Mouse (Mus musculus) bone marrow, adult 2 months (tissue): ENCODE data around the gene Ifitm7.

Source experiments
- CTCF ChIP-seq: fragments of 200-500 bp; IDR thresholded peaks from 2 replicates; pipeline ENCODE4 v1.5.1; 2011; ENCODE audit warnings: low read length, control low read depth; ENCODE audit not compliant: control insufficient read depth, insufficient read depth
- POLR2A ChIP-seq: fragments of 200-500 bp; IDR thresholded peaks from 2 replicates; pipeline ENCODE4 v1.6.1; 2011; ENCODE audit warnings: low read depth, mild to moderate bottlenecking, control low read depth, low read length, borderline replicate concordance; ENCODE audit not compliant: control insufficient read depth

- TF ChIP-seq POLR2A = no peak
- no peak for TF ChIP-seq CTCF
Observed at GRCm38 (mm10) chr16:13992518-13993248, 6.0 kb upstream of the Ifitm7 start.
